Mouse (Mus musculus) hindbrain, embryonic 10.5 days (tissue): ENCODE data around the gene Slc7a6. TPM values are rescaled to one million over a fixed set of nuclear protein-coding genes. Genes with fewer than 3 reads are reported as not detected.

Experiments
- DNase-seq: peaks from one replicate; pipeline ENCODE4 v3.0.0-alpha.2; 2017; ENCODE audit warnings: low spot score
- H3K27ac ChIP-seq: fragments of 300-500 bp; sonication (generic); 2 replicates; pipeline ENCODE4 v1.5.1; 2016; ENCODE audit warnings: mild to moderate bottlenecking, moderate library complexity
- H3K27me3 ChIP-seq: fragments of 300-500 bp; sonication (generic); 2 replicates; pipeline ENCODE4 v1.6.1; 2016; ENCODE audit warnings: mild to moderate bottlenecking; ENCODE audit not compliant: poor library complexity, insufficient read depth, severe bottlenecking
- H3K36me3 ChIP-seq: fragments of 300-500 bp; sonication (generic); 2 replicates; pipeline ENCODE4 v1.6.1; 2016; ENCODE audit warnings: mild to moderate bottlenecking, moderate library complexity
- H3K4me1 ChIP-seq: fragments of 300-500 bp; sonication (generic); replicated peaks from 2 replicates; pipeline ENCODE4 v1.6.1; 2016; ENCODE audit warnings: mild to moderate bottlenecking
- H3K4me3 ChIP-seq: fragments of 300-500 bp; sonication (generic); 2 replicates; pipeline ENCODE4 v1.5.1; 2016; ENCODE audit warnings: mild to moderate bottlenecking, moderate library complexity
- H3K9me3 ChIP-seq: fragments of 300-500 bp; sonication (generic); 2 replicates; pipeline ENCODE4 v1.6.1; 2016; ENCODE audit warnings: mild to moderate bottlenecking, moderate library complexity
- WGBS: fragments of 180-500 bp; shearing (Covaris S2); methylation state at CpG from one replicate; pipeline ENCODE4 v1.1.7; 2016; 5-methylcytosine and 5-hydroxymethylcytosine counted together
- polyA plus RNA-seq: library from polyadenylated mRNA; unstranded; fragments of >200 nt; fragmentation: Nextera tagmentation; extraction: Ambion mirVana; gene quantifications from 2 replicates; pipeline ENCODE4 v1.2.1, GENCODE M21; 2016

The Slc7a6 gene
- polyA plus RNA-seq, 1 experiment from 2014 or later: 66.1 TPM

- 78% methylated on average over 6 of the region's 6 CpGs for WGBS
These were observed 34.7 kb upstream of the Slc7a6 start for GRCm38 (mm10) chr8:106133946-106134345.

DNA sequence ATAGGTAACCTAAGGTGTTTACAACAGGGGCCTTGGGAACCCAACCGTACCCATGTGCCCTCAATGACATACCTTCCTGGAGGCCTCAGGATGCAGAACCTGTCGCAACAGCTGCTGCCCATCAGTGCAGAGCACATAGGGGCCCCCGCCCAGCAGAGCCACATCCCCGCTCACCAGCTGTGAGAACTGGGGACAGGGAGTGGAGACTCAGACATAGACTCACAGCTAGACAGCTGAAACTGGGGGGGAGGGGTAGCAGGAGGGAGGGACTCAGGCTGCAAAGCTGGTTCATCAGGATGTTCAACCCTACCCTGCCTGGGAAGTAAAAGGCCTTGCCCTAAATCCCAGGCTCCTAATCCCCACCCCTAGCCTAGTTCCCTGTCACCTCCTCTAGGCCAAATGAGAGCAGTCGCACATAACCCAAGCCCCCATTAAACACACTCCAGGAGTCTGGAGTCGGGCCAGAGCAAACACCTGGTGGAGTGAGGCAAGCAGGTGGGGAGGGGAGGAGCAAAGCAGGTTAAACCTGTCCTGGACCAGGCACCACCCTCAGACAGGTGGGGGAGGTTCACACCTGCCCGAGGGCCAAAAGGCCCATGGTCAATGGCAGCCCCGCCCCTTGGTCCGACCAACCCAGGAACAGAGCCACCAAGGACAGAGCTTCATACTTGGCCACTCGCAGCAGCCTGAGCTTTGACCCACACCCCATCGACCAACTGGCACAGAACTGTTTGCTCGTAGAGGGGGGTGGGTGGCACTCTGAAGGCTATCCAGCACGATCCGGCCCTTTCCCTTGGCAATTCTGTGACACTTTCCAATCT lies 33.7 kb upstream of the Slc7a6 start:
- Histone ChIP-seq H3K9me3 (no peaks in the 10 kb centered on the region), H3K36me3 (peaks cover 35% of the 10 kb centered on the region), H3K27ac (no peak overlapping the region), H3K4me1 (peaks cover 41% of the 10 kb centered on the region), H3K27me3 (peaks cover 79% of the 10 kb centered on the region), H3K4me3 (peak overlapping the region; percentile 57; the same call in 1 of the 2 replicates)
- DNase-seq: peak; percentile 16
- 22% methylated on average over 14 of the region's 14 CpGs for WGBS

More at GRCm38 (mm10) chr8:106133946-106134345, 34.7 kb upstream of the Slc7a6 start:
- peaks cover 69% of the 10 kb centered on the region for H3K27me3 ChIP-seq
- DNase-seq: no peak
- no peaks in the 10 kb centered on the region for H3K9me3 ChIP-seq
- no peak overlapping the region for H3K27ac ChIP-seq
- peaks cover 41% of the 10 kb centered on the region for H3K4me1 ChIP-seq
- peaks cover 45% of the 10 kb centered on the region for H3K36me3 ChIP-seq
- H3K4me3 ChIP-seq: no peak overlapping the region

DNA sequence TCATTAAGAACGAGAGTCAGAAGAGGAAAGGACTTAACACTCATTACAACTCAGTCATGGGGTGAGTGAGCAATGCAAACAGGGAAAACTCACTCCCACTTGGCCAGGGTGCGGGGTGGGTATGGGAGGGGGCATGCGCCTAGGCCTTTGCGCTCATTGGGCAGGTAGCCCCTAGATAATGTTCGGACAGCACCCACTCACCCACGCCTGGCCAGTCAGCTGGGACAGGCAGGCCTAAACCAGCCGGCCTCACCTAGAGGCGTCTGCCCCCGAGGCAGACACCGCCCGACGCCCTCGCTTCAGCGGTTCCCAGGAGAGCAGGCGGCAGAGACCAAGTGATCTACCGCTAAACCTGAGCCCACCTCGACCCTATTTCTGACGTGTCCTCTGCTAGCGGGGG lies 33.0 kb upstream of the Slc7a6 start:
- DNase-seq: no peak
- 6% methylated on average over 19 of the region's 19 CpGs for WGBS

GRCm38 (mm10) chr8:106136156-106137130 lies 32.2 kb upstream of the Slc7a6 start, which contains the start of gene Esrp2:
Gene Esrp2, minus strand, starts transcription at chr8:106136974.
- Histone ChIP-seq H3K9me3 (no peaks in the 10 kb centered on the region), H3K4me1 (peaks cover 45% of the 10 kb centered on the region), H3K27me3 (peaks cover 86% of the 10 kb centered on the region), H3K4me3 (peak within 1 kb of the TSS; percentile 57), H3K36me3 (peaks cover 20% of the 10 kb centered on the region), H3K27ac (peak within 1 kb of the TSS; percentile 9; the same call in 1 of the 2 replicates)
- DNase-seq: peak; percentile 38
- WGBS: 1% methylated on average over 86 of the region's 86 CpGs

More for the DNA sequence above, 33.0 kb upstream of the Slc7a6 start:
- H3K4me1 ChIP-seq: peaks cover 41% of the 10 kb centered on the region
- H3K9me3 ChIP-seq: no peaks in the 10 kb centered on the region
- H3K27ac ChIP-seq: no peak overlapping the region
- peak overlapping the region; percentile 57 for H3K4me3 ChIP-seq
- H3K36me3 ChIP-seq: peaks cover 28% of the 10 kb centered on the region
- H3K27me3 ChIP-seq: peaks cover 86% of the 10 kb centered on the region

- Histone ChIP-seq H3K9me3 (no peaks in the 10 kb centered on the region), H3K27me3 (peaks cover 83% of the 10 kb centered on the region), H3K36me3 (peaks cover 11% of the 10 kb centered on the region), H3K4me3 (peak overlapping the region; percentile 57), H3K27ac (no peak overlapping the region), H3K4me1 (peaks cover 45% of the 10 kb centered on the region)
- 5% methylated on average over 22 of the region's 22 CpGs for WGBS
- peak; percentile 16 for DNase-seq
These were observed 31.3 kb upstream of the Slc7a6 start for GRCm38 (mm10) chr8:106137218-106137905.

DNA sequence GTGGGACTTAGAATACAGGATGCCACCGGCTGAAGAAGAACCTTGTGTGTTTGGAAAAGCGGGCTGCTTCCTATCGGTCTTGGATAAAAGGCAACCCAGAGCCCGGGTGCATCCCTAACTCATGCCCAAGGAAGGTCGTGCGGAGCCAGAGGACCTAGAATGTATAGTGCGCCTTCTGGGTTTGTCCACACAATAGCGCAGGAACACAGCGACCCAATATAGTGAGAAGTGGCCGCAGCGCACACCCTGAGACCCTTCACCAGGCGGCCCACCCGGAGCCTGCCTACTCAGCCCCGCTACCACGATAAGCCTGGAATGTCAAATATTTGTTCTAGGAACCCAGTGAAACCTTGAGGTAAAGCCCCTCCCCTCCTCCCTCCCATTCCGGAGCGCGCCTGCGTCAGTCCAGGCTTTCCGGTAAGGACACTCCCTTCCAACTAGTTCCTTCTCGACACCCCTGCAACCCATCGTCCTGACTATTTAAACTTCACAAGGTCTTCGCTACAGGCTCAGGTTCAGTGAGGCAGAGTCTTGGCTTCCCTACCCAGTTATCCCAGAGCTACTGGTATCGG lies 30.7 kb upstream of the Slc7a6 start:
- Histone ChIP-seq H3K36me3 (peaks cover 5% of the 10 kb centered on the region), H3K27ac (peak overlapping the region; percentile 53; the same call in 1 of the 2 replicates), H3K4me3 (peak overlapping the region; percentile 57), H3K27me3 (peaks cover 77% of the 10 kb centered on the region), H3K4me1 (peaks cover 45% of the 10 kb centered on the region), H3K9me3 (no peaks in the 10 kb centered on the region)
- DNase-seq: peak; percentile 72
- under 1% methylated on average over 24 of the region's 24 CpGs for WGBS

DNA sequence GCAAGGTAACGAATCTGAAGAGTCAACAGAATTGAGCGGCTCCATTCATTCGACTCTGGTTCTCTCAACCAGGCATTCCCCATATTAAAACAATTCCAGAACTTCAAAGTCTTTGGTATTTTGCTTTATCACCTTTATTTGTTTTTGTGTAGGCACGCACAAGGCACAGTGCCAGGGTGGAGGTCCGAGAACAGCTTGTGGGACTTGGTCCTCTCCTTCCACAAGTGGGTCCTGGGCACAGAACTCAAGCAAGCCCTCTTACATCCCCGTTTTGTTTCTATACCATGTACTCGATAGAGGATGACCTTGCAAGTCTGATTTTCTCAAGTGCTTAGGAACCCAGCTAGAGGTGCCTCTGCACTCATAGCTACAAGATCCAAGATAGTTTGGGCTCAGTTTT lies 30.0 kb upstream of the Slc7a6 start:
- H3K27ac ChIP-seq: no peak overlapping the region
- peak overlapping the region; percentile 57 for H3K4me3 ChIP-seq
- no peaks in the 10 kb centered on the region for H3K36me3 ChIP-seq
- H3K4me1 ChIP-seq: peaks cover 45% of the 10 kb centered on the region
- DNase-seq: no peak
- H3K27me3 ChIP-seq: peaks cover 71% of the 10 kb centered on the region
- H3K9me3 ChIP-seq: no peaks in the 10 kb centered on the region
- WGBS: 19% methylated on average over 7 of the region's 7 CpGs

DNA sequence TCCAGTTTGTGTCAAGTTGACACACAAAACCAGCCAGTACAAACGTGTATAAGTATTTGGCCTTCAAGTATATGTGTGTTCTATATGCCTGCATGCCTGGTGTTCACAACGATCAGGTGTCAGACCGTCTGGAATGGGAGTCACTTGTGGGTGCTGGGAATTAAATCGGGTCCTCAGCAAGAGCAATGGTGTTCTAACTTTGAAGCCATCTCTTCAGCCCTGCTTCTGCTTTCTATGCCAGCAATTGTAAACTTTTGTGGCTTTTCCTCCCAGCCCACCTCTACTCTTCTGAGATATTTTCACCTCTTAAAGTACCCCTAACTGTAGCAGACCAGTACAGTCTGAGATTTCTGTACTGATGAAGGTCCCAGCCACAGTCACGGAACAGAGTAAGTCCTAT lies 28.5 kb upstream of the Slc7a6 start:
- Histone ChIP-seq H3K36me3 (no peaks in the 10 kb centered on the region), H3K27me3 (peaks cover 55% of the 10 kb centered on the region), H3K9me3 (no peaks in the 10 kb centered on the region), H3K4me3 (no peak overlapping the region), H3K27ac (no peak overlapping the region), H3K4me1 (peaks cover 40% of the 10 kb centered on the region)
- no peak for DNase-seq
- 67% methylated on average over 5 of the region's 5 CpGs for WGBS

- 19% methylated on average over 13 of the region's 13 CpGs for WGBS
- peaks cover 34% of the 10 kb centered on the region for H3K4me1 ChIP-seq
- no peak overlapping the region for H3K4me3 ChIP-seq
- no peaks in the 10 kb centered on the region for H3K9me3 ChIP-seq
- peaks cover 49% of the 10 kb centered on the region for H3K27me3 ChIP-seq
- H3K27ac ChIP-seq: no peak overlapping the region
- H3K36me3 ChIP-seq: no peaks in the 10 kb centered on the region
- peak; percentile 86 for DNase-seq
These were observed 27.9 kb upstream of the Slc7a6 start for GRCm38 (mm10) chr8:106140769-106141168.

GRCm38 (mm10) chr8:106145331-106145730 lies 23.3 kb upstream of the Slc7a6 start:
- no peak for DNase-seq

DNA sequence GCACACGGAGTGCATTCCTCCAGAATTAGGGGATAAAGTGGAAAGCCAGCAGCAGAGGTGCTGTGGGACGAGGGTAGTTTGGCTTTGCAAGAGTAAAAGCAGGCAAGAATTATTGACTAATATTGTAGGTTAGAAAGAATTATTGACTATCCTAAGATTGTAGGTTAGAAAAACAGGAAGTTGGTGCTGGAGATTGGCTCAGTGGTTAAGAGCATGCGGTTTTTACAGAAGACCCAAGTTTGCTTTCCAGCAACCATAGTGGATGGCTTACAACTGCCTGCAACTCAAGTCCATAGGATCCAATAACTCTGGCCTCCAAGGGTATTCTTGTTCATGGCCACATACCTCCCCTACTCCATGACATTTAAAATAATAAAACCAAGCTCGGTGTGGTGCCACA lies 22.6 kb upstream of the Slc7a6 start:
- Histone ChIP-seq H3K4me3 (no peak overlapping the region), H3K4me1 (peaks cover 16% of the 10 kb centered on the region), H3K27me3 (no peaks in the 10 kb centered on the region), H3K27ac (no peak overlapping the region), H3K36me3 (no peaks in the 10 kb centered on the region), H3K9me3 (no peaks in the 10 kb centered on the region)
- 91% methylated on average over 4 of the region's 4 CpGs for WGBS
- no peak for DNase-seq

More at GRCm38 (mm10) chr8:106145331-106145730, 23.3 kb upstream of the Slc7a6 start:
- WGBS: 92% methylated on average over 2 of the region's 2 CpGs
- Histone ChIP-seq H3K36me3 (no peaks in the 10 kb centered on the region), H3K4me1 (peaks cover 12% of the 10 kb centered on the region; the same call in 1 of the 2 replicates), H3K27ac (no peak overlapping the region), H3K4me3 (no peak overlapping the region), H3K27me3 (peaks cover 4% of the 10 kb centered on the region), H3K9me3 (no peaks in the 10 kb centered on the region)
